In genomic region chr12:98575195-98575887, GRCm38 (mm10) we compare ENCODE assay signal across 9 mouse cellular contexts. TPM values are rescaled to one million over a fixed set of nuclear protein-coding genes. Genes with fewer than 3 reads are reported as not detected.
DNase-seq lines count a peak whose midpoint lies in the region; ATAC-seq and TF ChIP-seq lines count a peak whose summit lies in the region.
"Had no signal": no experiment of that assay in that cellular context is flagged by ENCODE, and none has a peak within 500 bp of the region (broad histone marks: within the 10 kb centered on the region; RNA-seq: fewer than 3 reads in every experiment).

No protein-coding gene starts in this region.

- no peak overlapping the region for H3K27ac ChIP-seq in kidney, postnatal 0 days
- no peak overlapping the region for H3K27ac ChIP-seq in embryonic facial prominence, embryonic 14.5 days (replicated peaks; ENCODE audit: low read depth, low read length)
- peak overlapping the region; percentile 58; the same call in 1 of the 2 replicates for H3K27ac ChIP-seq in limb, embryonic 10.5 days
- peak overlapping the region; percentile 94 for H3K27ac ChIP-seq in neural tube, embryonic 13.5 days (replicated peaks)

- H3K27me3 ChIP-seq in kidney, postnatal 0 days (ENCODE audit: insufficient read depth, low read length) = peaks cover 18% of the 10 kb centered on the region
- H3K27me3 ChIP-seq in embryonic facial prominence, embryonic 14.5 days (replicated peaks; ENCODE audit: control insufficient read depth, insufficient read depth, low read length) = peaks cover 78% of the 10 kb centered on the region
- H3K27me3 ChIP-seq in limb, embryonic 10.5 days (ENCODE audit: low read depth, poor library complexity, severe bottlenecking) = peaks cover 93% of the 10 kb centered on the region
- H3K27me3 ChIP-seq in neural tube, embryonic 13.5 days = peaks cover 21% of the 10 kb centered on the region

- H3K9me3 ChIP-seq in kidney, postnatal 0 days (replicated peaks; ENCODE audit: low read length) = no peaks in the 10 kb centered on the region
- H3K9me3 ChIP-seq in embryonic facial prominence, embryonic 14.5 days (ENCODE audit: control insufficient read depth, low read length) = no peaks in the 10 kb centered on the region
- H3K9me3 ChIP-seq in limb, embryonic 10.5 days (replicated peaks) = no peaks in the 10 kb centered on the region
- no peaks in the 10 kb centered on the region for H3K9me3 ChIP-seq in neural tube, embryonic 13.5 days

- peak overlapping the region; percentile 99 for H3K4me2 ChIP-seq in kidney, postnatal 0 days (ENCODE audit: low read length)
- H3K4me2 ChIP-seq in embryonic facial prominence, embryonic 14.5 days (ENCODE audit: low read depth, low read length) = peak overlapping the region; percentile 97
- peak overlapping the region; percentile 75 for H3K4me2 ChIP-seq in neural tube, embryonic 13.5 days

- no peaks in the 10 kb centered on the region for H3K36me3 ChIP-seq in kidney, postnatal 0 days (ENCODE audit: insufficient read depth, low read length)
- no peaks in the 10 kb centered on the region for H3K36me3 ChIP-seq in embryonic facial prominence, embryonic 14.5 days (ENCODE audit: control insufficient read depth, insufficient read depth, low read length)
- H3K36me3 ChIP-seq in limb, embryonic 10.5 days = no peaks in the 10 kb centered on the region
- H3K36me3 ChIP-seq in neural tube, embryonic 13.5 days = no peaks in the 10 kb centered on the region

- DNase-seq in kidney, postnatal 0 days (ENCODE audit: low spot score) = no peak
- no peak for DNase-seq in kidney, postnatal 14 days
- no peak for DNase-seq in embryonic facial prominence, embryonic 14.5 days (ENCODE audit: low spot score)
- DNase-seq in limb, embryonic 10.5 days (ENCODE audit: low spot score) = no peak
- DNase-seq in thymus, postnatal 10 days (ENCODE audit: low spot score in 2 of 2) = no peak
- no peak for DNase-seq in T-cell, adult 2 months (ENCODE audit: low spot score)
- DNase-seq: adrenal gland, adult 8-10 months had no signal

- H3K4me3 ChIP-seq in kidney, postnatal 0 days (replicated peaks; ENCODE audit: low read depth, low read length) = peak overlapping the region; percentile 66
- peak overlapping the region; percentile 65 for H3K4me3 ChIP-seq in embryonic facial prominence, embryonic 14.5 days (ENCODE audit: low read depth, low read length)
- peak overlapping the region; percentile 72 for H3K4me3 ChIP-seq in limb, embryonic 10.5 days
- peak overlapping the region; percentile 69 for H3K4me3 ChIP-seq in neural tube, embryonic 13.5 days

- H3K4me1 ChIP-seq in kidney, postnatal 0 days (replicated peaks; ENCODE audit: insufficient read depth, low read length) = no peaks in the 10 kb centered on the region
- H3K4me1 ChIP-seq in embryonic facial prominence, embryonic 14.5 days (ENCODE audit: control insufficient read depth, insufficient read depth, low read length) = no peaks in the 10 kb centered on the region
- peaks cover 24% of the 10 kb centered on the region for H3K4me1 ChIP-seq in limb, embryonic 10.5 days
- H3K4me1 ChIP-seq in neural tube, embryonic 13.5 days (replicated peaks) = peaks cover 68% of the 10 kb centered on the region

- no peak for TF ChIP-seq CTCF in kidney, postnatal 0 days (IDR thresholded peaks at IDR 0.05; ENCODE audit: low read depth)

- peak overlapping the region; percentile 53; the same call in 1 of the 2 replicates for H3K9ac ChIP-seq in kidney, postnatal 0 days (ENCODE audit: low read depth, low read length)
- H3K9ac ChIP-seq in embryonic facial prominence, embryonic 14.5 days (ENCODE audit: low read depth, low read length) = peak overlapping the region; percentile 58
- H3K9ac ChIP-seq in neural tube, embryonic 13.5 days = peak overlapping the region; percentile 81

- ATAC-seq in kidney, postnatal 0 days (replicated peaks; ENCODE audit: low FRiP score, low read depth) = 0 out of 2 replicates have a peak, but pooled peaks have one; percentile 1
- ATAC-seq in embryonic facial prominence, embryonic 14.5 days (ENCODE audit: low read depth) = no peak
- peak; percentile 33 for ATAC-seq in neural tube, embryonic 13.5 days (ENCODE audit: low read depth)
- ATAC-seq in CD4-positive, CD25-positive, alpha-beta regulatory T cell, adult 4 months = no peak

- WGBS in kidney, postnatal 0 days = 11% methylated on average over 17 of the region's 17 CpGs
- 11% methylated on average over 17 of the region's 17 CpGs for WGBS in embryonic facial prominence, embryonic 14.5 days
- 9% methylated on average over 17 of the region's 17 CpGs for WGBS in limb, embryonic 10.5 days
- 9% methylated on average over 16 of the region's 17 CpGs for WGBS in neural tube, embryonic 13.5 days

RNA-seq across cellular contexts. Expression of gene Kcnk10, which starts 2.8 kb away (rescaled TPM):
- polyA plus RNA-seq in kidney, postnatal 0 days (2015; fragmentation: Nextera tagmentation; extraction: Ambion mirVana) = 0.49 and 0.79 TPM in 2 replicates
- polyA plus RNA-seq in embryonic facial prominence, embryonic 14.5 days (2014; fragmentation: Nextera tagmentation; extraction: Ambion mirVana) = 2.8 and 2.9 TPM in 2 replicates
- 0.13 TPM in 2 replicates for polyA plus RNA-seq in limb, embryonic 10.5 days (2016; fragmentation: Nextera tagmentation; extraction: Ambion mirVana)
- polyA plus RNA-seq in neural tube, embryonic 13.5 days (2015; fragmentation: Nextera tagmentation; extraction: Ambion mirVana) = 27.2 and 30.3 TPM in 2 replicates
- polyA plus RNA-seq in CD4-positive, CD25-positive, alpha-beta regulatory T cell, adult 4 months (2017; shearing (Covaris generic)) = under 1 TPM in 1 of 2 experiments, not detected in 1; 0.23 TPM

RNA-seq across cellular contexts. Expression of gene Spata7, which starts 52.6 kb away (rescaled TPM):
- 11.3 and 13.2 TPM in 2 replicates for polyA plus RNA-seq in kidney, postnatal 0 days (2015; fragmentation: Nextera tagmentation; extraction: Ambion mirVana)
- 9.9 and 13.4 TPM in 2 replicates for polyA plus RNA-seq in embryonic facial prominence, embryonic 14.5 days (2014; fragmentation: Nextera tagmentation; extraction: Ambion mirVana)
- polyA plus RNA-seq in limb, embryonic 10.5 days (2016; fragmentation: Nextera tagmentation; extraction: Ambion mirVana) = 19.5 and 21.4 TPM in 2 replicates
- 27.6 and 31.2 TPM in 2 replicates for polyA plus RNA-seq in neural tube, embryonic 13.5 days (2015; fragmentation: Nextera tagmentation; extraction: Ambion mirVana)
- polyA plus RNA-seq in CD4-positive, CD25-positive, alpha-beta regulatory T cell, adult 4 months (2017; shearing (Covaris generic)) = 1 to 10 TPM in 1 of 2 experiments, under 1 TPM in 1; 0.74 to 1.4 TPM

Comparison
In these comparisons a context has a peak if more than half of its experiments do, and no peak if none do; other contexts are left out.
1. ATAC-seq: peak in kidney, postnatal 0 days (single experiment) and neural tube, embryonic 13.5 days (single experiment); none in embryonic facial prominence, embryonic 14.5 days (single experiment) and CD4-positive, CD25-positive, alpha-beta regulatory T cell, adult 4 months (single experiment).
2. H3K27ac ChIP-seq: peak in limb, embryonic 10.5 days (single experiment) and neural tube, embryonic 13.5 days (single experiment); none in kidney, postnatal 0 days (single experiment) and embryonic facial prominence, embryonic 14.5 days (single experiment).
3. Peak in every context shown above with its lines, with median percentiles within 50 percentile points of each other: H3K4me2 ChIP-seq, H3K4me3 ChIP-seq and H3K9ac ChIP-seq.